Mouse (Mus musculus) G1E (cell line): ENCODE data around the gene Ifitm6.

Experiments used
- CTCF ChIP-seq: IDR thresholded peaks from 2 replicates; pipeline ENCODE4 v1.5.1; 2012; ENCODE audit warnings: low read depth, low read length, inconsistent platforms, mixed read lengths
- GATA1 ChIP-seq: IDR thresholded peaks from 2 replicates; pipeline ENCODE4 v1.6.1; 2012; ENCODE audit warnings: borderline replicate concordance, low read length, inconsistent platforms, mixed read lengths
- TAL1 ChIP-seq: conservative IDR thresholded peaks from 2 replicates; pipeline ENCODE4 v1.6.1; 2012; ENCODE audit warnings: low read depth, low read length, inconsistent platforms, mixed read lengths

DNA sequence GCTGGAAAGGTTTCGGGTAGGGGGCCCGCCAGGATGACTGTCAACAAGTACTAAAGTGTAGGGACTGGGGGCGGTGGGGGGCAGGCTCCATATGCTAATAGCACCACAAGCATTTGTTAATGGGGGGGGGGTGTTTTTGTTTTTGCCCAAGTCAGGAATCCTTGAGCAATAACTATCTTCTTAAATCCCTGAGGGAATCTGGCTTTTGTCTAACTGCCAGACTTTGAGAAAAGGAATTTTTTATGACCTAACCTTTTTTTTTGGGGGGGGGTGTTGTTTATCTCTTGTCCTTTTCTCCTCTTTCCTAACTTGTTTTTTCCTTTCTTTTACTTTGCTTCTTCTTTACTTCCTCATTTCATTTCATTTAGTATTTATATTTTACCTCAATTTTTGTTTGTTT, 42.3 kb downstream of the Ifitm6 start:
- no peak for TF ChIP-seq CTCF
- TF ChIP-seq TAL1: no peak
- TF ChIP-seq GATA1: no peak
